Mouse (Mus musculus): ENCODE measurements at regions not wholly inside any gene's neighbourhood (a gene's known extent, or its start where the extent isn't known, plus 50 kb on each side); places are given as distances from the start of the nearest gene placed in this dataset.

DNA sequence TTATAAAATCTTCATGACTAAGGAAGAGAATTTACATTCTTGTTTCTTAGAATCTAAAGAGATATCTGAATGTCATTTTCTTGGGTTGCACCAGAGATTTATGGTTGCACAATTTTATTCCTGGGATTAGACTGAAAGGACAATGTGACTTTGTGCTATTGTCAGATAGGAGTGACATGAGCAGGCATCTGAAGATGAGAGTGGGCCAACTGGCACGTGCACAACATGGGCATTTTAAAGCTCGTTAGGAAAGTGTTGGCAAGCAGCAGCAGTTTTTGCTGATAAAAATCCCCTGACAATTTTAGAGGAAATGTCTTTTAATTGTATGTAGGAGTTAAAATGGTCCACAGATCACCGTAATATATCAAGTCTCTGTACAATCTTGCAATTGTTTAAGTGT, 178.9 kb upstream of the Tecrl start:
- DNase-seq = no peak
- intact Hi-C loops (cut with DNase I) = no loop called here

DNA sequence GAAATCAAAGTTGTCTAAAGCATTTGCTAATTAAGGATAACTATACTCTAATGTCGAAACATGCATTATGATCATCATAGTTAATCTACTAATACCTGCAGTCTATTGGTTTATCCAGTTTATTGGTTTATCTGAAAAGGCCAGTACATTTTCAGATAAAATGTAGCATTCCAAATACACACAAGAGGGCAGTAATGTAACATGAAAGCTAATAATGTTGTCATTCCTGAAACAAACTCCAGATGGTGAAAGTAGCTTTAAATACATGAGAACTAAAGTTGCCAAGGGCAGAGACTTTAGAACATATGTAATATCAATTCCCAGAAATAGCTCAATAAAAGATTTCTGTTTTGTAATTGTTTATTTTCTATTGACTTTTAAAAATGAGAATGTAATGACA, 163.7 kb upstream of the Tecrl start:
- DNase-seq = no peak

DNA sequence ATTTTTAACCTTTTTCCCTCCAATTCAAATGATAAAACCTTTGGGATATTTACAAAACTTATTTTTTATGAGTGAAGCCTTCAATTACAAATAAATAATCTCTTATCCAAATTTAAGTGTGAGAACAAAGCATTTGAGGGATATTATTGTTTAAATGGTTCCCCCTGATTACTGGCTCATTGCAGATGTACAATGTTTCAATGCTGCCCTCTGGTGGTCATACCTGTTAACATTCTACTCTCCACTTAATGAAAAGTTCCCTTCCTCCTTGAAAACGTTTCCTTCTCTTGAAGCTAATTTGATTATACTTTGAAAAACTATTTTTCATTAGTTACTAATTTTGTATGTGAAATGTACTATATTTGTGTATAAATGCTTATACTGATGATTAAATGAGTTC, 129.1 kb upstream of the Tecrl start:
- peak; percentile 4 to 40 for DNase-seq
- intact Hi-C loops (cut with DNase I) = no loop called here

More for the DNA sequence above, 163.7 kb upstream of the Tecrl start:
- intact Hi-C loops (cut with DNase I) = no loop called here

DNA sequence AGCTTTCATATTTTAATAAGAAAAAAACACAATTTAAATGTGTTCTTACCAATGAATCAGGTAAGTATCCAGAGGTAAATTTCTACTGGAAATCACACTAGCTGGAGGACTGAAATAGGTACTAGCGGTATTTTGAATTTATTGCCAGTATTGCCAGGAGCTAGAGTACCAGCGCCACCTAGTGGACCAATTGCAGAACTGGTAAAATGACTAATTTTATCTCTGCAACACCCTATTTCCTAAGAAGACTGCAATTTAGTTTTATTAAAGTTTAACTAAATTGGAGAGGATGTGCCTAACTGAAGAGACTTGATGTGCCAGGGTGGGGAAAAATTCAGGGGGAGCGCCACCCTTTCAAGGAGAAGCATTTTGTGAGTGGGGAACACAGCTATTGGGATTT, 85.3 kb upstream of the Tecrl start:
- DNase-seq = peak; percentile 43 to 57
- intact Hi-C loops (cut with DNase I) = no loop called here

DNA sequence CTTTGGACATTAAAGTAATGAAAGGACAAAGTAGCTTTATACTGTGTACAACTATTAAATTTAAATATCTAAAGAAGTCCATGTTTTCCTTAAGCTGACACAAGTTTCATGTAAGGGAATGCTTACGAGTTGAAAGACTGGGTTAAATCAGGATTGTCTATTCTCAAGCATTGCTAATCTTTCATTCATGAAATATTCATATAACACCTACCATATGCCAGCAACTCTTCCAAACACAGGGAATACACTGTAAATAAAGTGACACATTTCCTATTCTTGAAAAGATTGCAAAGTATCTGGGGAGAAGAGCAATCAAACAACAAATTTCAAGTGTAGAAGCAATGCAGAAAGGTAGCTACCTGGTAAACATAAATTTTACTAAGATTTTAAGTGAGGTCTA, 81.5 kb upstream of the Tecrl start:
- intact Hi-C loops (cut with DNase I) = loop anchor here (10.0 kb wide), 1 partner anchor 1092 kb away; no protein-coding TSS in a partner anchor
- DNase-seq = no peak

DNA sequence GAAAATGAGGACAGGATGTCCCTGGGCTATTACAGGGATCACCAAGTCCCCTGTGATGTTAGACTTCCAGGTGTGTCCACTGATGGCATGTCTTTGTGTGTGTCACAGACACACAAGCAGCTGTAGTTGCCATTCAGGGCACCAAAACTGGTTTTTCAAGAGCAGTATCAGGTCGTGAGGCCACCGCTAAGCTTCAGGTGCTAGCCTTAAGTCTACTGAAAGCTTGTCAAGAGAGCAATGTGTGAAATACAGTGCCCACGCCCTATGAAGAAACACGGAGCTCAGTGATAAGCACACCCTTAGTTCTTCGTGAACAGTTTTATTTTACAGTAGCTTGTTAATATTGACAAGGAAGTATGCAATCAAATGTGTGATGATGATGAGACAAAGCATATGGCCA, 66.7 kb upstream of the Tecrl start:
- intact Hi-C loops (cut with DNase I) = no loop called here
- DNase-seq = no peak

DNA sequence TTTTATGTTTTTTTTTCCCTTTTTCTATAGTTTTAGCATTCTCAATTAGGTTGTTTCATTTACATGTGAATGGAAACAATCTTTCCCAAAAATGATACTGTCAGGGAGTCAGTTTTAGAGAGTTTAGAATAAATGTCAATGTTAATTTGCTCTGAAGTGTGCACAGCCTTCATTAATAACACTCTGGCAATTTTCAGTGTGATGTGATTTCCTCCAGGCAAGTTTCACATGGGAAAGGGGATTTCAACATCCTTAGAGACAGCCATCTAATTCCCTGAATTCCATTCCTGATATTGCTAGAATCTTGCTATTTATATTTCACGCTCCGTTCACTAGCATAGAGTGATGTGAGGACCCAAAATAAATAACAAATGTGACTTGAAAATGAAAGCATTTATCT, 55.2 kb upstream of the Tecrl start:
- intact Hi-C loops (cut with DNase I) = no loop called here
- no peak for DNase-seq

DNA sequence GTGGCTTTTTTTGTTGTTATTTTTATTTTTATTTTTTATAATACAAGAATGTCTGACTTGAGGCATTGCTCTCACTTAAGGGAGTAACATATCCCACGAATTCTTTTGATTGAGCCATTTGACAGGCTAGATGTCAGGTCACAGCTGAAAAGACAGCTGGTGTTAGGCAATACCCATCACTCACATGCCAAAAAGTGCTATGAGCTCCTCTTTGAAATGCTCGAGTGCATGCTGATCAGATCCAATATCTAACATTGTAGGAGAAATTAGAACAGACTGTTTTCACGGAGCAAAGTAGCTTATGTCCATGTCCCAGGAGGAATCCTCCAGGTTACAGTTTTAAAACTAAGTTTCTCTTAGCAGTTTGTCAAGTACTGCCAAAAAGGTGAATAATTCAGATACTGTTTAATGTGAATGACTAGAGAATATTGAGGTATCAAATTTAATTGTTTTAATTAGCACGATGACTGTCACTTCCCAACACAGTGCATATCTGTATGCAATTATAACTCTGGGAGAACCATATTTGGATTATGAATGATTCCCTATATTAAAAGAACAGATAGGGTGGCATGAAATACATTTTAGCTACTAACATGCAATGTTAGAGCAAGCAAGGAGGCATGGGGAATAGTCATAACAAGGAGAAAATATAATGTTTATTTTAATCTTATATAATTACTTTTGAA, 50.4 kb upstream of the Tecrl start:
- no peak for DNase-seq
- intact Hi-C loops (cut with DNase I) = no loop called here

Small RNA genes in the stretch of these regions (microRNA-seq; reads per million reads assigned to microRNA genes)
- 0 reads per million in 2 experiments for gene Gm44303
